ENCODE assay signal across 8 mouse cellular contexts in the genomic region with DNA sequence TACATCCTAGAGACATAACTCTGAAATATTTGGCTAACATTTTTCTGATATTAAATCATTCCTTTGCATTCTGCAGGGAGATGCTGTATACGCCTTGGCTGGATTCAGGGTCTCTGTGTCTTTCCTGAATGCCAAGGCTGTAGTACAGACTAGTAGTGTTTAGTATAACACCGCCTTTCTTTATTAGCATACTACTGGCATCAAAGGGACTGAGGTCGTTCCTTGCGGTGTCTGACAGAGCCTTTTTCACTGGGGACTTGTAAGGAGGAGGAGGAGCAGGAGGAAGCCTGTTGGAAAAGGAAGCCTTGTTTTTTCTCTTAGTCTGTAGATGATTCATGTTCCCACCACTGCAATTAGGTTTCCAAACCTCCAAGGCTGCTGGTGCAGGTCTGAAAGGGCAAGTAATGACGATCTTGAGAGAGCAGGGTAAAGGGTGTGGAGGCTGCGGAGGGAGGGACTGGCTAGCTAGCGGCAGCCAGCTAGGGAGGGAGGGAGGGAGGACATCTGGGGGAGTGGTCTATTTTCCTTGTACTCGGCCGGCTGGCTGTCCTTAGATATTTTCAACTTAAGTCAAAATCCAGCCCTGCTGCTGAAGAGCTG.
DNase-seq lines count a peak whose midpoint lies in the region; ATAC-seq and TF ChIP-seq lines count a peak whose summit lies in the region.

No protein-coding gene starts in this region.

- no peaks in the 10 kb centered on the region for H3K36me3 ChIP-seq in heart, embryonic 13.5 days
- no peaks in the 10 kb centered on the region for H3K36me3 ChIP-seq in kidney, embryonic 15.5 days

- H3K9me3 ChIP-seq in heart, embryonic 13.5 days: no peaks in the 10 kb centered on the region
- H3K9me3 ChIP-seq in kidney, embryonic 15.5 days (replicated peaks): no peaks in the 10 kb centered on the region

- peak; percentile 20 for DNase-seq in layer of hippocampus, adult 9-11 months
- no peak for DNase-seq in layer of hippocampus, adult 9-10 months (ENCODE audit: low spot score)
- peak; percentile 45 for DNase-seq in lung, adult 2 months
- peak; percentile 58 for DNase-seq in retina, postnatal 1 day
- DNase-seq in cerebellum, adult 18-20 months: no peak

- H3K4me2 ChIP-seq in heart, embryonic 13.5 days: peak overlapping the region; percentile 68
- peak overlapping the region; percentile 52 for H3K4me2 ChIP-seq in kidney, embryonic 15.5 days

- peak; percentile 67 for TF ChIP-seq POLR2A in embryonic fibroblast, embryonic 13.5 days (IDR thresholded peaks at IDR 0.05; ENCODE audit: low read depth, low read length)
- peak; percentile 45; the same call in 1 of the 2 replicates for TF ChIP-seq POLR2A in lung, adult 2 months (IDR thresholded peaks at IDR 0.05; ENCODE audit: borderline replicate concordance, extremely low read depth, low read depth, low read length)

- peak overlapping the region; percentile 99 for H3K27ac ChIP-seq in embryonic fibroblast, embryonic 13.5 days (ENCODE audit: insufficient read depth, low read length)
- peak overlapping the region; percentile 88 for H3K27ac ChIP-seq in heart, embryonic 13.5 days (replicated peaks)
- peak overlapping the region; percentile 88 for H3K27ac ChIP-seq in kidney, embryonic 15.5 days

- no peaks in the 10 kb centered on the region for H3K27me3 ChIP-seq in heart, embryonic 13.5 days (replicated peaks)
- H3K27me3 ChIP-seq in kidney, embryonic 15.5 days: no peaks in the 10 kb centered on the region

- peak; percentile 66; the same call in 1 of the 2 replicates for ATAC-seq in heart, embryonic 13.5 days (ENCODE audit: extremely low read depth, insufficient number of reproducible peaks, low FRiP score, low TSS enrichment)
- peak; percentile 91 for ATAC-seq in kidney, embryonic 15.5 days (replicated peaks; ENCODE audit: low FRiP score)

- no peak for TF ChIP-seq CTCF in embryonic fibroblast, embryonic 13.5 days (IDR thresholded peaks at IDR 0.05; ENCODE audit: borderline replicate concordance, insufficient read depth, low read length)
- no peak for TF ChIP-seq CTCF in lung, adult 2 months (IDR thresholded peaks at IDR 0.05; ENCODE audit: insufficient read depth, low read length)

- H3K4me3 ChIP-seq in embryonic fibroblast, embryonic 13.5 days (ENCODE audit: insufficient read depth, low read length): peak overlapping the region; percentile 9; the same call in 1 of the 2 replicates
- peak overlapping the region; percentile 36 for H3K4me3 ChIP-seq in heart, embryonic 13.5 days
- peak overlapping the region; percentile 23 for H3K4me3 ChIP-seq in kidney, embryonic 15.5 days (replicated peaks)
- peak overlapping the region; percentile 10 for H3K4me3 ChIP-seq in lung, adult 2 months (replicated peaks; ENCODE audit: extremely low read depth, low read depth, low read length)

- H3K4me1 ChIP-seq in embryonic fibroblast, embryonic 13.5 days (ENCODE audit: control insufficient read depth, insufficient read depth, low read length): peaks cover 21% of the 10 kb centered on the region
- peaks cover 61% of the 10 kb centered on the region for H3K4me1 ChIP-seq in heart, embryonic 13.5 days
- peaks cover 47% of the 10 kb centered on the region for H3K4me1 ChIP-seq in kidney, embryonic 15.5 days
- H3K4me1 ChIP-seq in lung, adult 2 months (ENCODE audit: control insufficient read depth, insufficient read depth, low read length): peaks cover 33% of the 10 kb centered on the region

- 5% methylated on average over 9 of the region's 9 CpGs for WGBS in heart, embryonic 13.5 days
- WGBS in kidney, embryonic 15.5 days: 4% methylated on average over 9 of the region's 9 CpGs
- WGBS in lung, adult 2 months: 13% methylated on average over 9 of the region's 9 CpGs

- peak overlapping the region; percentile 74 for H3K9ac ChIP-seq in heart, embryonic 13.5 days
- no peak overlapping the region for H3K9ac ChIP-seq in kidney, embryonic 15.5 days

Comparison
In these comparisons a context has a peak if more than half of its experiments do, and no peak if none do; other contexts are left out.
1. DNase-seq: peak in layer of hippocampus, adult 9-11 months (single experiment), lung, adult 2 months (single experiment) and retina, postnatal 1 day (single experiment); none in layer of hippocampus, adult 9-10 months (single experiment) and cerebellum, adult 18-20 months (0 of 2).
2. Peak in every context shown above with its lines, with median percentiles within 50 percentile points of each other: H3K27ac ChIP-seq and H3K4me3 ChIP-seq.